Mouse (Mus musculus): ENCODE measurements around the gene Acsm4. TPM values are rescaled to one million over a fixed set of nuclear protein-coding genes. Genes with fewer than 3 reads are reported as not detected.

The Acsm4 gene
- polyA plus RNA-seq (2014; fragmentation: Nextera tagmentation; extraction: Ambion mirVana): 8.9 and 9.6 TPM in 2 replicates

GRCm38 (mm10) chr7:119689726-119690125 lies at the start of gene Acsm4:
Gene Acsm4 (plus strand): TSS chr7:119690026.
- H3K4me3 ChIP-seq (ENCODE audit: low read depth, low read length): no peak within 1 kb of the TSS
- H3K27me3 ChIP-seq (replicated peaks; ENCODE audit: control insufficient read depth, insufficient read depth, low read length): no peaks in the 10 kb centered on the region
- ATAC-seq (ENCODE audit: low read depth) (peak; percentile 44; the same call in 1 of the 2 replicates), DNase-seq (ENCODE audit: low spot score) (peak; percentile 9)
- no peaks in the 10 kb centered on the region for H3K36me3 ChIP-seq (ENCODE audit: control insufficient read depth, insufficient read depth, low read length)
- no peak within 1 kb of the TSS for H3K27ac ChIP-seq (replicated peaks; ENCODE audit: low read depth, low read length)
- no peak within 1 kb of the TSS for H3K4me2 ChIP-seq (ENCODE audit: low read depth, low read length)
- H3K4me1 ChIP-seq (ENCODE audit: control insufficient read depth, insufficient read depth, low read length): no peaks in the 10 kb centered on the region
- no peak within 1 kb of the TSS for H3K9ac ChIP-seq (ENCODE audit: low read depth, low read length)
- WGBS: 68% methylated on average over 5 of the region's 5 CpGs
- no peaks in the 10 kb centered on the region for H3K9me3 ChIP-seq (ENCODE audit: control insufficient read depth, low read length)

DNA sequence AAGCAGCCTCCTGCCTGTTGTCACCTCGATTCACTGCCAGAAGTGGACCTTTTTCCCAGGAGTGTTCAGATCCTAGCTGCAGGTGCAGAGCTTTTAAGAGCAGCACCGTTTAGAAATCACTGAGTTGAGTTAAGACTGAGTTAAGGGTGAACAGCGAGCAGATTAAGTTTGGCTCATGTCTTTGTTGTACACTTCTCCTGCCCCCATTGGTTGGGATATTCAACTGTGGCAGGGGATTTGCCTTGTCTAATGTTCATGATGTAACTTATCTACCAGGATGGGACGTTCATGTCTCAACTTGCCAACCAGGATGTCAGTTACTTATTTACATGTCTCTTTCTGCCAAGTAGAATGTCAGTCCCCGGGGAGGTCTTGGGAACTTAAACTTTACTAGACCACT lies 47.5 kb upstream of the Acsm4 start:
- Histone ChIP-seq H3K4me1 (ENCODE audit: control insufficient read depth, insufficient read depth, low read length) (no peaks in the 10 kb centered on the region), H3K9ac (ENCODE audit: low read depth, low read length) (no peak overlapping the region), H3K27ac (replicated peaks; ENCODE audit: low read depth, low read length) (no peak overlapping the region), H3K9me3 (ENCODE audit: control insufficient read depth, low read length) (no peaks in the 10 kb centered on the region), H3K36me3 (ENCODE audit: control insufficient read depth, insufficient read depth, low read length) (no peaks in the 10 kb centered on the region), H3K27me3 (replicated peaks; ENCODE audit: control insufficient read depth, insufficient read depth, low read length) (no peaks in the 10 kb centered on the region), H3K4me2 (ENCODE audit: low read depth, low read length) (no peak overlapping the region), H3K4me3 (ENCODE audit: low read depth, low read length) (no peak overlapping the region)
- DNase-seq (ENCODE audit: low spot score) (no peak), ATAC-seq (ENCODE audit: low read depth) (no peak)
- WGBS: 74% methylated on average over 5 of the region's 5 CpGs

GRCm38 (mm10) chr7:119667893-119668292 lies 21.9 kb upstream of the Acsm4 start:
- Histone ChIP-seq H3K9ac (ENCODE audit: low read depth, low read length) (no peak overlapping the region), H3K4me1 (ENCODE audit: control insufficient read depth, insufficient read depth, low read length) (no peaks in the 10 kb centered on the region), H3K36me3 (ENCODE audit: control insufficient read depth, insufficient read depth, low read length) (no peaks in the 10 kb centered on the region), H3K4me3 (ENCODE audit: low read depth, low read length) (no peak overlapping the region), H3K9me3 (ENCODE audit: control insufficient read depth, low read length) (no peaks in the 10 kb centered on the region), H3K27ac (replicated peaks; ENCODE audit: low read depth, low read length) (no peak overlapping the region), H3K27me3 (replicated peaks; ENCODE audit: control insufficient read depth, insufficient read depth, low read length) (no peaks in the 10 kb centered on the region), H3K4me2 (ENCODE audit: low read depth, low read length) (no peak overlapping the region)
- 76% methylated on average over 3 of the region's 3 CpGs for WGBS
- DNase-seq (ENCODE audit: low spot score) (no peak), ATAC-seq (ENCODE audit: low read depth) (no peak)

- Histone ChIP-seq H3K4me2 (ENCODE audit: low read depth, low read length) (no peak overlapping the region), H3K4me1 (ENCODE audit: control insufficient read depth, insufficient read depth, low read length) (no peaks in the 10 kb centered on the region), H3K27ac (replicated peaks; ENCODE audit: low read depth, low read length) (no peak overlapping the region), H3K9me3 (ENCODE audit: control insufficient read depth, low read length) (no peaks in the 10 kb centered on the region), H3K27me3 (replicated peaks; ENCODE audit: control insufficient read depth, insufficient read depth, low read length) (no peaks in the 10 kb centered on the region), H3K36me3 (ENCODE audit: control insufficient read depth, insufficient read depth, low read length) (no peaks in the 10 kb centered on the region), H3K4me3 (ENCODE audit: low read depth, low read length) (no peak overlapping the region), H3K9ac (ENCODE audit: low read depth, low read length) (no peak overlapping the region)
- DNase-seq (ENCODE audit: low spot score): no peak
- ATAC-seq (ENCODE audit: low read depth): no peak
- 68% methylated on average over 5 of the region's 5 CpGs for WGBS
Measured at GRCm38 (mm10) chr7:119670395-119670794, 19.4 kb upstream of the Acsm4 start.

- no peaks in the 10 kb centered on the region for H3K4me1 ChIP-seq (ENCODE audit: control insufficient read depth, insufficient read depth, low read length)
Measured at GRCm38 (mm10) chr7:119670925-119671324, 18.9 kb upstream of the Acsm4 start.

DNA sequence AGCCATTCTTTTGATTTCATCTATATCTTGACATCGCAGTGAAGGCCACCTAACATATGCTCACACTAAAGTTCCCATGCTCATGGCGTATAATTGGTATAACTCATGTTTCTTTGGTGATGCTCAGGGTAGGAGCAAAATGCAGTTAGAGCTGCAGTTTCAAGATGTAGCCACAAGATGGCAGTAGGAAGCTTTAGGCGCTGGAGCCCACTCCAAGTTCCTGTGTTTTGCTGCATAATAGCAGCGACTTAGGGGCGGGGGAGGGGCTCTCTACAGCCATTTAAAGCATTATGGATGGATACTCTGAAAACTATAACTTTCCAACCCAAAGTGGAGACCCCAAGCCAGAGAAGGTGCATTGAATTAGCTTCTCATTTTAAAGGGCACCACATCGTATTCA lies 16.4 kb upstream of the Acsm4 start:
- Histone ChIP-seq H3K4me3 (ENCODE audit: low read depth, low read length) (no peak overlapping the region), H3K27ac (replicated peaks; ENCODE audit: low read depth, low read length) (no peak overlapping the region), H3K27me3 (replicated peaks; ENCODE audit: control insufficient read depth, insufficient read depth, low read length) (no peaks in the 10 kb centered on the region), H3K9ac (ENCODE audit: low read depth, low read length) (no peak overlapping the region), H3K36me3 (ENCODE audit: control insufficient read depth, insufficient read depth, low read length) (no peaks in the 10 kb centered on the region), H3K4me2 (ENCODE audit: low read depth, low read length) (no peak overlapping the region), H3K9me3 (ENCODE audit: control insufficient read depth, low read length) (no peaks in the 10 kb centered on the region), H3K4me1 (ENCODE audit: control insufficient read depth, insufficient read depth, low read length) (no peaks in the 10 kb centered on the region)
- ATAC-seq (ENCODE audit: low read depth) (peak; percentile 57; the same call in 1 of the 2 replicates), DNase-seq (ENCODE audit: low spot score) (peak; percentile 67)
- WGBS: 15% methylated on average over 6 of the region's 6 CpGs

More at GRCm38 (mm10) chr7:119670925-119671324, 18.9 kb upstream of the Acsm4 start:
- Histone ChIP-seq H3K4me3 (ENCODE audit: low read depth, low read length) (no peak overlapping the region), H3K9ac (ENCODE audit: low read depth, low read length) (no peak overlapping the region), H3K9me3 (ENCODE audit: control insufficient read depth, low read length) (no peaks in the 10 kb centered on the region), H3K27ac (replicated peaks; ENCODE audit: low read depth, low read length) (no peak overlapping the region), H3K27me3 (replicated peaks; ENCODE audit: control insufficient read depth, insufficient read depth, low read length) (no peaks in the 10 kb centered on the region), H3K36me3 (ENCODE audit: control insufficient read depth, insufficient read depth, low read length) (no peaks in the 10 kb centered on the region), H3K4me2 (ENCODE audit: low read depth, low read length) (no peak overlapping the region)
- no peak for ATAC-seq (ENCODE audit: low read depth)
- no peak for DNase-seq (ENCODE audit: low spot score)
- WGBS: 45% methylated on average over 6 of the region's 6 CpGs

DNA sequence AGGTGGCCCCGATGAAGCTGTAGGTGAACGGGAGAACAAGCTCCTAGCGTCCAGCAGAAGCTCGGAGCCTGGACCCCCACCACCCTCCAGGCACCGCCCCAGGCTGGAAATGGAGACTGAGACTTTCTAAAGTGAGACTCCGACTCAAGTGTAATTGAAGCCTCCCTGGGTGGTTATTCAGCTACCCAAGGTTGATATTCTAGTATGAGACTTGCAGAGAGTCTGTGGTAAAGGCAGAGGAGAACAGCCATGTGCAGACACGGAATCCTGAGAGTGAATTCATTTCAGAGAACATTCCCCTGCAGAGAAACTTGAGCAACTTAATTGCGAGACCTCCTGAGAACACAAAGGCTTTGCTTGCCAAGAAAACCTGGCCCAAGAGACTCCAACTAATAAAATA lies 9.7 kb upstream of the Acsm4 start:
- WGBS: 46% methylated on average over 8 of the region's 8 CpGs
- no peak overlapping the region; the same call in 1 of the 2 replicates for H3K27ac ChIP-seq (replicated peaks; ENCODE audit: low read depth, low read length)

DNA sequence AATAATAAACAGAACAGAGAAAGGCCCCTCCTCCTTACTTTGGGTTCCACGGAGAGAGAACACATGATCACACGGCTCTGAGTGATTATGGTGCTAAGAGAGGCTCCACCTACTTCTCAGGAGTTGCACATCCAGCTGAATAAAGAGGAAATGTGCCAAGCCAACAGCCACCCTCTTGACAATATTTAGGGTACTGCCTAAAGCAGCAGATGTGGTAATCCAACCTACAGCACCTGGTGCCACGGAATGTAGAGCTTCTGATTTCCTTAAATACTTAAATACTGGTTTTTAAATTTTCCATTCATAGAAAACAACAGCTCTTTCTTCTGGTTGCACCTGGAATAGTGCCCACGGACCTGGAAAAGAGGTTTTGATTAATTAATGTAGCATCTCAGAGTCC lies 7.1 kb upstream of the Acsm4 start:
- whole genome bisulfite sequencing: 53% methylated on average over 4 of the region's 4 CpGs
- Histone ChIP-seq H3K9me3 (ENCODE audit: control insufficient read depth, low read length) (no peaks in the 10 kb centered on the region), H3K9ac (ENCODE audit: low read depth, low read length) (no peak overlapping the region), H3K27ac (replicated peaks; ENCODE audit: low read depth, low read length) (no peak overlapping the region), H3K4me2 (ENCODE audit: low read depth, low read length) (no peak overlapping the region), H3K4me1 (ENCODE audit: control insufficient read depth, insufficient read depth, low read length) (no peaks in the 10 kb centered on the region), H3K4me3 (ENCODE audit: low read depth, low read length) (no peak overlapping the region), H3K36me3 (ENCODE audit: control insufficient read depth, insufficient read depth, low read length) (no peaks in the 10 kb centered on the region), H3K27me3 (replicated peaks; ENCODE audit: control insufficient read depth, insufficient read depth, low read length) (no peaks in the 10 kb centered on the region)
- ATAC-seq (ENCODE audit: low read depth): peak; percentile 76; the same call in 1 of the 2 replicates
- peak; percentile 58 for DNase-seq (ENCODE audit: low spot score)

More for the DNA sequence above, 9.7 kb upstream of the Acsm4 start:
- DNase-seq (ENCODE audit: low spot score) (peak; percentile 63), ATAC-seq (ENCODE audit: low read depth) (peak; percentile 74; the same call in 1 of the 2 replicates)
- H3K27me3 ChIP-seq (replicated peaks; ENCODE audit: control insufficient read depth, insufficient read depth, low read length): no peaks in the 10 kb centered on the region
- H3K9me3 ChIP-seq (ENCODE audit: control insufficient read depth, low read length): no peaks in the 10 kb centered on the region
- no peaks in the 10 kb centered on the region for H3K4me1 ChIP-seq (ENCODE audit: control insufficient read depth, insufficient read depth, low read length)
- H3K9ac ChIP-seq (ENCODE audit: low read depth, low read length): no peak overlapping the region
- no peak overlapping the region for H3K4me3 ChIP-seq (ENCODE audit: low read depth, low read length)
- no peak overlapping the region for H3K4me2 ChIP-seq (ENCODE audit: low read depth, low read length)
- no peaks in the 10 kb centered on the region for H3K36me3 ChIP-seq (ENCODE audit: control insufficient read depth, insufficient read depth, low read length)

DNA sequence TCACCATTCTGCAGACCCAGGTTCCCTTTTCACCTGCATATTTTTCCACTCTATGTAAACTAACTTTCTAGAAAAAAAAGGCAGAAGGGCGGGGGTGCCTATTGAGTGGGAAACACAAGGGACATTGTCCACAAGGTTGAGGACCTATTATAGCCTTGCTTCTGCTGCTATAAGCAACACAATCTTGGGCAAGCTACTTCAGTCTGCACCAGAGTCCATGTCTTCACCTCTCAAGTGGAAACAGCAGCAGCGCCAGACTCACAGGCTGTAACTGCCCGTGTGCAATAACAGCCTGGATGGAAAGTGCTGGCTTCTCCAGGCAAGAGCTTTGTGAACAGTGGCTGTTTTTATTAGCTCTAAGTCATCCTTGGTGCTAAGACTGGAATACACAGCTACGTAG lies 2.5 kb downstream of the Acsm4 start:
- H3K4me3 ChIP-seq (ENCODE audit: low read depth, low read length): no peak overlapping the region
- H3K9me3 ChIP-seq (ENCODE audit: control insufficient read depth, low read length): no peaks in the 10 kb centered on the region
- ATAC-seq (ENCODE audit: low read depth) (no peak), DNase-seq (ENCODE audit: low spot score) (no peak)
- 83% methylated on average over 4 of the region's 4 CpGs for WGBS
- H3K36me3 ChIP-seq (ENCODE audit: control insufficient read depth, insufficient read depth, low read length): no peaks in the 10 kb centered on the region
- H3K27ac ChIP-seq (replicated peaks; ENCODE audit: low read depth, low read length): no peak overlapping the region
- no peak overlapping the region for H3K4me2 ChIP-seq (ENCODE audit: low read depth, low read length)
- no peak overlapping the region for H3K9ac ChIP-seq (ENCODE audit: low read depth, low read length)
- no peaks in the 10 kb centered on the region for H3K27me3 ChIP-seq (replicated peaks; ENCODE audit: control insufficient read depth, insufficient read depth, low read length)
- no peaks in the 10 kb centered on the region for H3K4me1 ChIP-seq (ENCODE audit: control insufficient read depth, insufficient read depth, low read length)

All from embryonic facial prominence, embryonic 14.5 days (tissue).